Mouse (Mus musculus) limb, embryonic 11.5 days (tissue): ENCODE results near the gene Atn1. TPM values are rescaled to one million over a fixed set of nuclear protein-coding genes. Genes with fewer than 3 reads are reported as not detected.

Experiments
- ATAC-seq: fragments of 200-750 bp; cut with Nextera tagmentation; 2 replicates; pipeline ENCODE4 v1.8.0; 2017; ENCODE audit warnings: low read depth; ENCODE audit not compliant: insufficient number of reproducible peaks, low FRiP score, low TSS enrichment
- DNase-seq: peaks from one replicate; pipeline ENCODE4 v3.0.0-alpha.2; 2015; ENCODE audit warnings: low spot score
- H3K27ac ChIP-seq: fragments of 300-500 bp; sonication (generic); replicated peaks from 2 replicates; pipeline ENCODE4 v1.5.1; 2014; ENCODE audit warnings: low read depth, mild to moderate bottlenecking, low read length
- H3K27me3 ChIP-seq: fragments of 300-500 bp; sonication (generic); 2 replicates; pipeline ENCODE4 v1.6.1; 2014; ENCODE audit warnings: mild to moderate bottlenecking, low read length, mixed read lengths; ENCODE audit not compliant: control insufficient read depth, insufficient read depth
- H3K36me3 ChIP-seq: fragments of 300-500 bp; sonication (generic); 2 replicates; pipeline ENCODE4 v1.6.1; 2014; ENCODE audit warnings: mild to moderate bottlenecking, low read length, moderate library complexity, mixed read lengths; ENCODE audit not compliant: control insufficient read depth, insufficient read depth
- H3K4me1 ChIP-seq: fragments of 300-500 bp; sonication (generic); 2 replicates; pipeline ENCODE4 v1.6.1; 2014; ENCODE audit warnings: low read length, mixed read lengths; ENCODE audit not compliant: control insufficient read depth, insufficient read depth
- H3K4me2 ChIP-seq: fragments of 300-500 bp; sonication (generic); 2 replicates; pipeline ENCODE4 v1.6.1; 2014; ENCODE audit warnings: low read depth, mild to moderate bottlenecking, moderate library complexity; ENCODE audit not compliant: severe bottlenecking
- H3K4me3 ChIP-seq: fragments of 300-500 bp; sonication (generic); 2 replicates; pipeline ENCODE4 v1.5.1; 2014; ENCODE audit warnings: low read depth, low read length
- H3K9ac ChIP-seq: fragments of 300-500 bp; sonication (generic); 2 replicates; pipeline ENCODE4 v1.6.1; 2014; ENCODE audit warnings: mild to moderate bottlenecking, low read length
- H3K9me3 ChIP-seq: fragments of 300-500 bp; sonication (generic); 2 replicates; pipeline ENCODE4 v1.6.1; 2016; ENCODE audit warnings: low read length; ENCODE audit not compliant: control insufficient read depth
- WGBS: fragments of 180-500 bp; shearing (Covaris S2); extraction: QIAGEN DNeasy Blood & Tissue Kit; methylation state at CpG from one replicate; pipeline ENCODE4 v1.1.7; 2014; 5-methylcytosine and 5-hydroxymethylcytosine counted together
- polyA plus RNA-seq: library from polyadenylated mRNA; unstranded; fragments of >200 nt; fragmentation: Nextera tagmentation; extraction: Ambion mirVana; gene quantifications from 2 replicates; pipeline ENCODE4 v1.2.1, GENCODE M21; 2014

Gene Atn1
- polyA plus RNA-seq, 1 experiment from 2014 or later = 13.1 TPM

DNA sequence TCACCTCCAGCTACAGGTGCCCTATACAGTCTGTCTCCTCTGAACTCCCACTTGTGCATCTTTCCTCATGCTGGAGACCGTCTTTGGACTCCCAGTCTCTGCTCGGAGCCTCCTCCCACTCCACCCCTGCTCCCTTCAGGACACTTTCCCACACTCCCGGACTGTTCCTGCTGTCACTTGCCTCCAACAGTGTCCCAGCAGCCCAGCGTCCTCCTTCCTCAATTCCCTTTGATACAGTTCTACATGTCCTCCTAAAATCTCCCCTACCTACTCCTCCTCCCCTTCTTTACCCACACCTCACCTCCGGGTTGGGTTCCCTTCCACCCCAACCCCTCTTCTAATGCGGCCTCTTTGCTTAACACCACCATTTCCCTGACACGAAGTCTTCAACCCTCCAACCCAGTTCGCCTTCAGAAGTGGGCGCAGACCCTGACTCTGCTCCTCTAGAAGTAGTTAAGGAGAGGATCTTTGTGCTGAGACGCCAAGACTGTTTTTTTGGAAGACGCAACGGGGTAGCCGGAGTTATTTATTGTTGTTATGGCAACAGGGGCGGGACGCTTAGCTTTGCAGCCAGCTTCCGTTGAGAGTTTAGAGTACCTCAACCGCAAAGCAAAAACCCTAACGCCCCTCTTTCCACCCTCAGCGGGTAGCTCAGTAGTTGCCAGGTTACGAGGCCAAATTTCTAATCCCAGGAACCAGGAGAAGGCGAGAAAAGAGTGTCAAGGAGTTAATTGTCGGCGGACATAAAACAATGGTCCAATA is 23.1 kb upstream of the Atn1 start, which contains the start of gene Lrrc23:
Gene Lrrc23, minus strand, starts transcription at position 506 of the 762 bp plus-strand sequence.
- H3K27ac ChIP-seq = no peak within 1 kb of the TSS
- peak within 1 kb of the TSS; percentile 32 for H3K4me3 ChIP-seq
- peak within 1 kb of the TSS; percentile 55 for H3K4me2 ChIP-seq
- H3K9ac ChIP-seq = peak within 1 kb of the TSS; percentile 28
- H3K27me3 ChIP-seq = peaks cover 2% of the 10 kb centered on the region; the same call in 1 of the 2 replicates
- no peaks in the 10 kb centered on the region for H3K36me3 ChIP-seq
- DNase-seq (peak; percentile 76), ATAC-seq (peak; percentile 18; the same call in 1 of the 2 replicates)
- WGBS = 3% methylated on average over 23 of the region's 23 CpGs
- no peaks in the 10 kb centered on the region for H3K9me3 ChIP-seq
- no peaks in the 10 kb centered on the region for H3K4me1 ChIP-seq

DNA sequence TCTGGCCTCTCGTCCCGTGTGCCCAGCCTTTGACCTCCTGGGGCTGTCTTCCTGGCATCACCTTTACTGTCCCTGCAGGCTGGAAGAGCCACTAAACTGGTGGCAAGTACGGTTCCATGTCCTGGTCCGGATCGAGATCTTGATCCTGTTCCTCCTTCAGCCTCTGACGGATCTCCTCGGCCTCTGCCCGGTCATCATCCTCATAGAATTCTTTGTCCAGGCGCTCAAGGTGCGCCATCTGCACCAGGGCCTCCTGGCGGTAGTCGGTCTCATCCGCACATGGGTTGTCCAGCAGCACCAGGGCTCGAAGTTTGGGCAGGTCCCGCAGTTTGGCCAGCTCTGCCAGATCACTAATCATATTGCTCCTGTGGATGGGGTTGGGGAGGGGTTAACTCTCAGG is 14.2 kb upstream of the Atn1 start:
- ATAC-seq (no peak), DNase-seq (no peak)
- 0 out of 2 replicates have a peak overlapping the region, but pooled peaks have one; percentile 1 for H3K9ac ChIP-seq
- H3K36me3 ChIP-seq = no peaks in the 10 kb centered on the region
- WGBS = 86% methylated on average over 15 of the region's 15 CpGs
- peak overlapping the region; percentile 7; the same call in 1 of the 2 replicates for H3K4me2 ChIP-seq
- H3K9me3 ChIP-seq = no peaks in the 10 kb centered on the region
- no peak overlapping the region for H3K27ac ChIP-seq
- peaks cover 25% of the 10 kb centered on the region for H3K27me3 ChIP-seq
- no peak overlapping the region for H3K4me3 ChIP-seq
- H3K4me1 ChIP-seq = peaks cover 13% of the 10 kb centered on the region; the same call in 1 of the 2 replicates

GRCm38 (mm10) chr6:124770013-124770412 is 13.7 kb upstream of the Atn1 start:
- H3K36me3 ChIP-seq = no peaks in the 10 kb centered on the region
- peaks cover 25% of the 10 kb centered on the region for H3K27me3 ChIP-seq
- H3K27ac ChIP-seq = no peak overlapping the region
- H3K4me3 ChIP-seq = peak overlapping the region; percentile 44
- ATAC-seq = no peak
- no peaks in the 10 kb centered on the region for H3K9me3 ChIP-seq
- peak overlapping the region; percentile 91 for H3K4me2 ChIP-seq
- WGBS = 55% methylated on average over 7 of the region's 7 CpGs
- H3K9ac ChIP-seq = peak overlapping the region; percentile 50; the same call in 1 of the 2 replicates
- DNase-seq = no peak
- H3K4me1 ChIP-seq = peaks cover 13% of the 10 kb centered on the region; the same call in 1 of the 2 replicates

GRCm38 (mm10) chr6:124769101-124769765 is 12.9 kb upstream of the Atn1 start, which contains the start of gene Eno2:
Gene Eno2 (minus strand): TSS chr6:124769673.
- Histone ChIP-seq H3K9me3 (no peaks in the 10 kb centered on the region), H3K27me3 (peaks cover 25% of the 10 kb centered on the region), H3K36me3 (no peaks in the 10 kb centered on the region), H3K4me1 (peaks cover 13% of the 10 kb centered on the region; the same call in 1 of the 2 replicates), H3K9ac (peak within 1 kb of the TSS; percentile 50), H3K4me3 (peak within 1 kb of the TSS; percentile 44), H3K4me2 (peak within 1 kb of the TSS; percentile 91), H3K27ac (no peak within 1 kb of the TSS)
- DNase-seq (peak; percentile 61), ATAC-seq (peak; percentile 73)
- 1% methylated on average over 54 of the region's 54 CpGs for WGBS

GRCm38 (mm10) chr6:124768704-124769044 is 12.3 kb upstream of the Atn1 start:
- no peak for ATAC-seq
- Histone ChIP-seq H3K4me2 (peak overlapping the region; percentile 91), H3K36me3 (no peaks in the 10 kb centered on the region), H3K4me1 (peaks cover 13% of the 10 kb centered on the region; the same call in 1 of the 2 replicates), H3K9me3 (no peaks in the 10 kb centered on the region), H3K4me3 (peak overlapping the region; percentile 44), H3K27ac (no peak overlapping the region), H3K27me3 (peaks cover 25% of the 10 kb centered on the region), H3K9ac (no peak overlapping the region; the same call in 1 of the 2 replicates)
- DNase-seq = no peak
- 5% methylated on average over 9 of the region's 9 CpGs for WGBS

DNA sequence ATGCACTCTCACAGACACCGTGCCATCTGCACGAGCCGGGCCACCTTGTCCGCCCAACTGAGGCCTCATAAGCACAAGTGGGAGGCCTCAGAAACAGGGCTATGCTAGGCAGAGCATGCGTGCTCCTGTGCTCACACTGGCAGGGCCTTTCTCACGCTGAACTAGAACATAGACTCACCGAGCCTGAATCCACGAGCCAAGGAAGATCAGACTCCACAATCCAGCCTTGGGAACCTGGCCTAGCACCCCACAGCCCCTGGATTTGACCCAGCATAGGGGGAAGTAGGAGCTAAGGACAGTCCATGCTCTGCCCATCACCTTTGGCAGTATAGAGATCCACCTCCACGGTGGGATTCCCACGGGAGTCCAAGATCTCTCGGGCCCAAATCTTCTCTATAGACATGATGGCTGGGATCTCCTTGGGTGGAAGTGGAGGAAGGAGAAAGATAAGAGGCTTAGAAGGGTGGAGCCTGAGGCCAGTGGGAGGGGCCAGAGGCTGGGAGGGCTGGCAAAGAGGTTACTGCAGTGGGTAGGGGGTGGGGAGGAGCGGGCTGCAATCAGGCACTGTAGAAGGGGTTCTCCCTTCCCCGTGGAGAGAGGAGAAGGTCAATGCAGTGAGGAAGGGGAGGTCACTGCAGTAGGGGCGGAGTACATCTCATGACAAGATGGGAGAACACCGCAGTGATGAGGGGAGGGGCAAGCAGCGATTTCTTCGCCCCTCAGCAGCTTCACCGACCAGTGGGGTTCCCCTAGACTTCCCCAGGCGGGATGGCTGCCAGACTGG is 11.8 kb upstream of the Atn1 start:
- H3K9ac ChIP-seq = no peak overlapping the region
- ATAC-seq = peak; percentile 33; the same call in 1 of the 2 replicates

GRCm38 (mm10) chr6:124767536-124767919 is 11.2 kb upstream of the Atn1 start:
- H3K9ac ChIP-seq = no peak overlapping the region
- peaks cover 25% of the 10 kb centered on the region for H3K27me3 ChIP-seq
- H3K27ac ChIP-seq = no peak overlapping the region
- no peaks in the 10 kb centered on the region for H3K36me3 ChIP-seq
- H3K4me2 ChIP-seq = no peak overlapping the region
- DNase-seq = no peak
- peaks cover 13% of the 10 kb centered on the region; the same call in 1 of the 2 replicates for H3K4me1 ChIP-seq
- H3K4me3 ChIP-seq = no peak overlapping the region
- H3K9me3 ChIP-seq = no peaks in the 10 kb centered on the region
- no peak for ATAC-seq
- WGBS = 35% methylated on average over 4 of the region's 4 CpGs

More for the DNA sequence above, 11.8 kb upstream of the Atn1 start:
- peak overlapping the region; percentile 91 for H3K4me2 ChIP-seq
- H3K27me3 ChIP-seq = peaks cover 25% of the 10 kb centered on the region
- H3K36me3 ChIP-seq = no peaks in the 10 kb centered on the region
- no peak for DNase-seq
- H3K4me1 ChIP-seq = peaks cover 13% of the 10 kb centered on the region; the same call in 1 of the 2 replicates
- H3K9me3 ChIP-seq = no peaks in the 10 kb centered on the region
- 25% methylated on average over 18 of the region's 19 CpGs for WGBS
- H3K4me3 ChIP-seq = peak overlapping the region; percentile 44; the same call in 1 of the 2 replicates
- H3K27ac ChIP-seq = no peak overlapping the region

DNA sequence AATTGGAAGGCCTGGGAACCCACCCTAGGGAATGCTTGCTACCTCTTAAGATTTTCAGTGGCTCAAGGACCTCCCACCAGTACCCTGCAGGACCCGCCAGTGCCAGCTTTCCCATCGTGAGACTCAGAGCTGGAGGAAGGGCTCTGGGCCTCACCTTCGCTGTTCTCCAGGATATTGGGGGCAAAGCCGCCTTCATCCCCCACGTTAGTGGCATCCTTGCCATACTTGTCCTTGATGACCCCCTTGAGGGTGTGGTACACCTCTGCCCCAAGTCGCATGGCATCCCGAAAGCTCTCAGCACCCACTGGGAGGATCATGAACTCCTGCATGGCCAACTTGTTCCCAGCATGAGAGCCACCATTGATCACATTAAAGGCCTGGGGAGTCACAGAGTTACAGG is 9.6 kb upstream of the Atn1 start:
- DNase-seq (no peak), ATAC-seq (no peak)
- Histone ChIP-seq H3K27me3 (peaks cover 25% of the 10 kb centered on the region), H3K27ac (no peak overlapping the region), H3K9ac (no peak overlapping the region), H3K9me3 (no peaks in the 10 kb centered on the region), H3K4me1 (peaks cover 13% of the 10 kb centered on the region; the same call in 1 of the 2 replicates), H3K36me3 (no peaks in the 10 kb centered on the region), H3K4me3 (no peak overlapping the region), H3K4me2 (no peak overlapping the region)
- WGBS = 79% methylated on average over 7 of the region's 7 CpGs
